In genomic region chr5:113776896-113777226, GRCm38 (mm10) we compare ENCODE assay signal across 14 mouse cellular contexts. TPM values are rescaled to one million over a fixed set of nuclear protein-coding genes. Genes with fewer than 3 reads are reported as not detected.
DNase-seq lines count a peak whose midpoint lies in the region; ATAC-seq and TF ChIP-seq lines count a peak whose summit lies in the region.
"Had no signal": no experiment of that assay in that cellular context is flagged by ENCODE, and none has a peak within 500 bp of the region (broad histone marks: within the 10 kb centered on the region; RNA-seq: fewer than 3 reads in every experiment).

No protein-coding gene starts in this region.

- ATAC-seq in liver, embryonic 12.5 days, result no peak
- ATAC-seq: intestine, postnatal 0 days had no signal

- H3K9me3 ChIP-seq in CH12.LX (replicated peaks; ENCODE audit: low read length), result no peaks in the 10 kb centered on the region
- no peaks in the 10 kb centered on the region for H3K9me3 ChIP-seq in liver, embryonic 12.5 days (replicated peaks)
- H3K9me3 ChIP-seq: neural tube, embryonic 12.5 days had no signal

- peaks cover 21 to 42% of the 10 kb centered on the region in 2 experiments for H3K36me3 ChIP-seq in CH12.LX (replicated peaks in 1 of 2; ENCODE audit: control insufficient read depth in 1 of 2, insufficient read depth in 1 of 2, low read length in 1 of 2)
- peaks cover 45% of the 10 kb centered on the region for H3K36me3 ChIP-seq in liver, embryonic 12.5 days

- 54% methylated on average over 8 of the region's 8 CpGs for WGBS in liver, embryonic 12.5 days (ENCODE audit: insufficient replicate concordance)

- in situ Hi-C loops in CH12.LX (cut with MboI; ENCODE audit: low pct_ligation_motif_present, low pct_unique_long_range_greater_than_20kb, low sequenced_read_pairs), result loop anchor here (5.0 to 10.0 kb wide), 2 partner anchors 35 to 58 kb away; partner anchors contain the start of gene Selplg

- H3K79me2 ChIP-seq in CH12.LX (replicated peaks; ENCODE audit: control insufficient read depth, extremely low read depth, insufficient read depth, poor library complexity, severe bottlenecking), result peaks cover 14% of the 10 kb centered on the region

- TF ChIP-seq RAD21 in CH12.LX (IDR thresholded peaks at IDR 0.05; ENCODE audit: low read depth, low read length), result no peak; the same call in 1 of the 2 replicates

- intact Hi-C loops in heart, postnatal 10 days (cut with DNase I), result no loop called here
- intact Hi-C loops in left cerebral cortex, postnatal 36 days (cut with DNase I), result no loop called here

- H3K27me3 ChIP-seq in CH12.LX (replicated peaks), result no peaks in the 10 kb centered on the region
- no peaks in the 10 kb centered on the region for H3K27me3 ChIP-seq in liver, embryonic 12.5 days (replicated peaks)
- H3K27me3 ChIP-seq: neural tube, embryonic 12.5 days had no signal

- DNase-seq in heart, adult 18-20 months, result peak; percentile 20 to 66
- no peak for DNase-seq in heart, postnatal 10 days
- peak; percentile 84 for DNase-seq in CH12.LX (ENCODE audit: extremely low read depth)
- peak; percentile 38 for DNase-seq in skeletal muscle tissue, adult 2 months (ENCODE audit: low read depth, low spot score)
- no peak for DNase-seq in cerebellum, adult 8-10 months
- DNase-seq in left cerebral cortex, postnatal 36 days (ENCODE audit: low spot score in 2 of 2), result no peak
- DNase-seq in urinary bladder, postnatal 25 days (ENCODE audit: low spot score), result no peak
- DNase-seq: right cerebral cortex, postnatal 25 days had no signal

- H3K4me3 ChIP-seq in CH12.LX (replicated peaks in 1 of 3; ENCODE audit: low read depth in 2 of 3, low read length in 2 of 3, poor library complexity in 1 of 3), result peak overlapping the region in 1 of 3 experiments; percentile 29
- H3K4me3 ChIP-seq in liver, embryonic 12.5 days, result no peak overlapping the region
- H3K4me3 ChIP-seq: neural tube, embryonic 12.5 days had no signal

- dilution Hi-C loops in CH12.LX (cut with MboI; ENCODE audit: extremely low pct_ligation_motif_present, extremely low pct_unique_long_range_greater_than_20kb, low sequenced_read_pairs), result no loop called here

- H3K27ac ChIP-seq in CH12.LX (ENCODE audit: insufficient read depth, low read depth), result peak overlapping the region; percentile 95
- H3K27ac ChIP-seq in liver, embryonic 12.5 days, result 0 out of 2 replicates have a peak overlapping the region, but pooled peaks have one; percentile 42
- H3K27ac ChIP-seq: neural tube, embryonic 12.5 days had no signal

- H3K9ac ChIP-seq in CH12.LX (ENCODE audit: insufficient read depth, low read depth), result no peak overlapping the region
- H3K9ac ChIP-seq in liver, embryonic 12.5 days, result no peak overlapping the region
- H3K9ac ChIP-seq: neural tube, embryonic 12.5 days had no signal

- TF ChIP-seq EP300 in CH12.LX (IDR thresholded peaks at IDR 0.05; ENCODE audit: low read length), result peak; percentile 20; the same call in 1 of the 2 replicates

- TF ChIP-seq CTCF in CH12.LX (conservative IDR thresholded peaks at IDR 0.05 in 1 of 2, IDR thresholded peaks at IDR 0.05 in 1 of 2; ENCODE audit: low read depth in 2 of 2, low read length in 2 of 2), result no peak

- 0 out of 2 replicates have a peak overlapping the region, but pooled peaks have one; percentile 14 for H3K4me2 ChIP-seq in CH12.LX (ENCODE audit: insufficient read depth, low read depth, poor library complexity, severe bottlenecking)
- no peak overlapping the region for H3K4me2 ChIP-seq in liver, embryonic 12.5 days
- H3K4me2 ChIP-seq: neural tube, embryonic 12.5 days had no signal

- no peak for TF ChIP-seq POLR2A in CH12.LX (IDR thresholded peaks at IDR 0.05; ENCODE audit: low read depth, low read length)

- H3K4me1 ChIP-seq in CH12.LX (ENCODE audit: control insufficient read depth in 1 of 2, insufficient read depth in 2 of 2), result peaks cover 33 to 57% of the 10 kb centered on the region in 2 experiments
- peaks cover 21% of the 10 kb centered on the region for H3K4me1 ChIP-seq in liver, embryonic 12.5 days

TF ChIP-seq in CH12.LX, 34 proteins besides CTCF, POLR2A, EP300 and RAD21 (continues in another document):
- no peak for TF ChIP-seq HCFC1 (IDR thresholded peaks at IDR 0.05; ENCODE audit: low read depth, low read length)
- no peak for TF ChIP-seq TCF12 (IDR thresholded peaks at IDR 0.05; ENCODE audit: low read depth, low read length)
- no peak for TF ChIP-seq MEF2A (IDR thresholded peaks at IDR 0.05; ENCODE audit: borderline replicate concordance, low read depth, low read length)
- no peak for TF ChIP-seq NELFE (IDR thresholded peaks at IDR 0.05; ENCODE audit: low read depth, low read length)
- TF ChIP-seq UBTF (IDR thresholded peaks at IDR 0.05; ENCODE audit: low read depth, low read length), result peak; percentile 28; the same call in 1 of the 2 replicates
- no peak for TF ChIP-seq ZC3H11A (IDR thresholded peaks at IDR 0.05; ENCODE audit: low read depth, low read length)
- no peak for TF ChIP-seq ZNF384 (IDR thresholded peaks at IDR 0.05; ENCODE audit: low read depth, low read length)
- peak; percentile 34; the same call in 1 of the 2 replicates for TF ChIP-seq NRF1 (IDR thresholded peaks at IDR 0.05; ENCODE audit: low read depth, low read length)
- peak; percentile 48 for TF ChIP-seq BHLHE40 (IDR thresholded peaks at IDR 0.05; ENCODE audit: low read depth, low read length)
- 0 out of 2 replicates have a peak, but pooled peaks have one; percentile 13 for TF ChIP-seq RCOR1 (conservative IDR thresholded peaks at IDR 0.05; ENCODE audit: low read depth, low read length)
- 0 out of 2 replicates have a peak, but pooled peaks have one; percentile 28 for TF ChIP-seq TBP (conservative IDR thresholded peaks at IDR 0.05; ENCODE audit: low read depth, low read length)
- TF ChIP-seq ETS1 (conservative IDR thresholded peaks at IDR 0.05; ENCODE audit: low read depth, low read length), result no peak
- no peak for TF ChIP-seq IRF4 (IDR thresholded peaks at IDR 0.05; ENCODE audit: low read depth, low read length)
- no peak for TF ChIP-seq PAX5 (IDR thresholded peaks at IDR 0.05; ENCODE audit: low read length)
- TF ChIP-seq MAZ (IDR thresholded peaks at IDR 0.05; ENCODE audit: low read depth, low read length), result 0 out of 2 replicates have a peak, but pooled peaks have one; percentile 13
- no peak for TF ChIP-seq CHD1 (IDR thresholded peaks at IDR 0.05; ENCODE audit: low read depth, low read length)
- TF ChIP-seq SIN3A (IDR thresholded peaks at IDR 0.05; ENCODE audit: low read length), result no peak; the same call in 1 of the 2 replicates
- TF ChIP-seq SMC3 (IDR thresholded peaks at IDR 0.05; ENCODE audit: low read depth, low read length), result no peak
- TF ChIP-seq MYC (IDR thresholded peaks at IDR 0.05; ENCODE audit: low read depth, low read length), result no peak
- no peak for TF ChIP-seq E2F4 (IDR thresholded peaks at IDR 0.05; ENCODE audit: insufficient replicate concordance, low read depth, low read length)
- no peak for TF ChIP-seq JUND (conservative IDR thresholded peaks at IDR 0.05; ENCODE audit: low read depth, low read length)
- no peak for TF ChIP-seq USF2 (conservative IDR thresholded peaks at IDR 0.05; ENCODE audit: low read depth, low read length)
- TF ChIP-seq MAX (IDR thresholded peaks at IDR 0.05; ENCODE audit: low read length), result peak; percentile 42; the same call in 1 of the 2 replicates
- no peak for TF ChIP-seq USF1 (IDR thresholded peaks at IDR 0.05; ENCODE audit: low read depth, low read length)
- TF ChIP-seq ZMIZ1 (IDR thresholded peaks at IDR 0.05; ENCODE audit: low read depth, low read length), result no peak
- 0 out of 2 replicates have a peak, but pooled peaks have one; percentile 15 for TF ChIP-seq JUN (IDR thresholded peaks at IDR 0.05; ENCODE audit: insufficient read depth, low read depth, low read length)

RNA-seq across cellular contexts. Expression of gene Iscu, which starts 4.3 kb away (rescaled TPM):
- 100 to 1,000 TPM; 207 to 210 TPM for total RNA-seq in heart, adult 18-20 months (2021)
- 100 to 1,000 TPM; 122 to 123 TPM for total RNA-seq in heart, postnatal 10 days (2021)
- 79.3 and 81.5 TPM in 2 replicates for total RNA-seq in CH12.LX (2012; rRNA removed)
- total RNA-seq in CH12.LX (2014; rRNA removed), result 70.6 and 72.1 TPM in 2 replicates
- 83.0 and 86.7 TPM in 2 replicates for polyA plus RNA-seq in CH12.LX (2012; ENCODE audit: insufficient read length, low read depth)
- polyA plus RNA-seq in liver, embryonic 12.5 days (2016; fragmentation: Nextera tagmentation; extraction: Ambion mirVana), result 109 and 112 TPM in 2 replicates
- 100 to 1,000 TPM; 121 to 134 TPM for total RNA-seq in left cerebral cortex, postnatal 36 days (2021)

RNA-seq across cellular contexts. Expression of gene Sart3, which starts 4.6 kb away (rescaled TPM):
- total RNA-seq in heart, adult 18-20 months (2021), result 10 to 100 TPM in 1 of 2 experiments, 1 to 10 TPM in 1; 9.9 to 11.3 TPM
- total RNA-seq in heart, postnatal 10 days (2021), result 10 to 100 TPM; 19.6 to 20.5 TPM
- total RNA-seq in CH12.LX (2012; rRNA removed), result 66.1 and 67.0 TPM in 2 replicates
- 27.2 and 28.8 TPM in 2 replicates for total RNA-seq in CH12.LX (2014; rRNA removed)
- 104 and 113 TPM in 2 replicates for polyA plus RNA-seq in CH12.LX (2012; ENCODE audit: insufficient read length, low read depth)
- polyA plus RNA-seq in liver, embryonic 12.5 days (2016; fragmentation: Nextera tagmentation; extraction: Ambion mirVana), result 39.9 and 40.4 TPM in 2 replicates
- total RNA-seq in left cerebral cortex, postnatal 36 days (2021), result 10 to 100 TPM; 34.3 to 45.9 TPM

RNA-seq across cellular contexts. Expression of gene Tmem119, which starts 23.5 kb away (rescaled TPM):
- total RNA-seq in heart, adult 18-20 months (2021), result 1 to 10 TPM; 2.7 to 5.1 TPM
- total RNA-seq in heart, postnatal 10 days (2021), result 10 to 100 TPM; 14.6 to 18.5 TPM
- total RNA-seq in CH12.LX (2012; rRNA removed) (0.30 and 0.46 TPM in 2 replicates), CH12.LX (2014; rRNA removed) (0.55 and 1.0 TPM in 2 replicates)
- polyA plus RNA-seq in CH12.LX (2012; ENCODE audit: insufficient read length, low read depth), result 0.97 and 1.5 TPM in 2 replicates
- 7.2 and 9.8 TPM in 2 replicates for polyA plus RNA-seq in liver, embryonic 12.5 days (2016; fragmentation: Nextera tagmentation; extraction: Ambion mirVana)
- total RNA-seq in left cerebral cortex, postnatal 36 days (2021), result 10 to 100 TPM; 22.1 to 25.2 TPM

RNA-seq across cellular contexts. Expression of gene Ficd, which starts 41.3 kb away (rescaled TPM):
- total RNA-seq in heart, adult 18-20 months (2021), result 1 to 10 TPM; 8.6 to 8.7 TPM
- total RNA-seq in heart, postnatal 10 days (2021), result 1 to 10 TPM; 5.4 to 5.8 TPM
- total RNA-seq in CH12.LX (2012; rRNA removed) (2.4 and 3.4 TPM in 2 replicates), CH12.LX (2014; rRNA removed) (2.0 and 2.5 TPM in 2 replicates)
- polyA plus RNA-seq in CH12.LX (2012; ENCODE audit: insufficient read length, low read depth), result 2.2 and 2.4 TPM in 2 replicates
- polyA plus RNA-seq in liver, embryonic 12.5 days (2016; fragmentation: Nextera tagmentation; extraction: Ambion mirVana), result 2.9 and 3.3 TPM in 2 replicates
- 10 to 100 TPM; 11.8 to 12.3 TPM for total RNA-seq in left cerebral cortex, postnatal 36 days (2021)

RNA-seq across cellular contexts. Expression of gene 1700069L16Rik, which starts 52.3 kb away (rescaled TPM):
- total RNA-seq in heart, adult 18-20 months (2021), result not detected
- total RNA-seq in heart, postnatal 10 days (2021), result not detected
- total RNA-seq in CH12.LX (2012; rRNA removed), result not detected in 2 replicates
- total RNA-seq in CH12.LX (2014; rRNA removed), result not detected in 2 replicates
- not detected in 2 replicates for polyA plus RNA-seq in CH12.LX (2012; ENCODE audit: insufficient read length, low read depth)
- not detected in 2 replicates for polyA plus RNA-seq in liver, embryonic 12.5 days (2016; fragmentation: Nextera tagmentation; extraction: Ambion mirVana)
- not detected for total RNA-seq in left cerebral cortex, postnatal 36 days (2021)
- polyA plus RNA-seq: embryonic facial prominence, embryonic 14.5 days; heart, embryonic 16.5 days; intestine, postnatal 0 days; lung, embryonic 16.5 days; neural tube, embryonic 12.5 days had no signal

Comparison
In these comparisons a context has a peak if more than half of its experiments do, and no peak if none do; other contexts are left out.
1. DNase-seq: peak in heart, adult 18-20 months (2 of 2), CH12.LX (single experiment) and skeletal muscle tissue, adult 2 months (single experiment); none in heart, postnatal 10 days (0 of 2), cerebellum, adult 8-10 months (single experiment), left cerebral cortex, postnatal 36 days (0 of 2) and urinary bladder, postnatal 25 days (single experiment).